Mouse (Mus musculus) kidney, embryonic 15.5 days (tissue): ENCODE results near the gene Atp2a3. TPM values are rescaled to one million over a fixed set of nuclear protein-coding genes. Genes with fewer than 3 reads are reported as not detected.
A peak's percentile ranks its signal among the peaks of the same experiment; 100 is the strongest.

Experiments used
- ATAC-seq: fragments of 200-750 bp; cut with Nextera tagmentation; replicated peaks from 2 replicates; pipeline ENCODE4 v1.8.0; 2017; ENCODE audit warnings: moderate TSS enrichment; ENCODE audit not compliant: low FRiP score
- H3K27ac ChIP-seq: fragments of 300-500 bp; sonication (generic); 2 replicates; pipeline ENCODE4 v1.5.1; 2015; ENCODE audit warnings: mild to moderate bottlenecking, inconsistent platforms
- H3K27me3 ChIP-seq: fragments of 300-500 bp; sonication (generic); 2 replicates; pipeline ENCODE4 v1.6.1; 2015; ENCODE audit warnings: inconsistent platforms
- H3K36me3 ChIP-seq: fragments of 300-500 bp; sonication (generic); 2 replicates; pipeline ENCODE4 v1.6.1; 2015; ENCODE audit warnings: inconsistent platforms
- H3K4me1 ChIP-seq: fragments of 300-500 bp; sonication (generic); 2 replicates; pipeline ENCODE4 v1.6.1; 2015; ENCODE audit warnings: inconsistent platforms
- H3K4me2 ChIP-seq: fragments of 300-500 bp; sonication (generic); 2 replicates; pipeline ENCODE4 v1.6.1; 2015; ENCODE audit warnings: moderate library complexity, mild to moderate bottlenecking, inconsistent platforms
- H3K4me3 ChIP-seq: fragments of 300-500 bp; sonication (generic); replicated peaks from 2 replicates; pipeline ENCODE4 v1.5.1; 2015; ENCODE audit warnings: mild to moderate bottlenecking, inconsistent platforms
- H3K9ac ChIP-seq: fragments of 300-500 bp; sonication (generic); 2 replicates; pipeline ENCODE4 v1.6.1; 2015; ENCODE audit warnings: mild to moderate bottlenecking, inconsistent platforms
- H3K9me3 ChIP-seq: fragments of 300-500 bp; sonication (generic); replicated peaks from 2 replicates; pipeline ENCODE4 v1.6.1; 2016; ENCODE audit warnings: inconsistent platforms
- WGBS: fragments of 180-500 bp; shearing (Covaris S2); methylation state at CpG from one replicate; pipeline ENCODE4 v1.1.7; 2015; ENCODE audit warnings: mixed read lengths; 5-methylcytosine and 5-hydroxymethylcytosine counted together
- microRNA-seq: library from miRNA; unstranded; fragments of <30 nt; microRNA quantifications from one replicate; pipeline ENCODE4, GENCODE M21; 2016
- polyA plus RNA-seq: library from polyadenylated mRNA; unstranded; fragments of >200 nt; fragmentation: Nextera tagmentation; extraction: Ambion mirVana; gene quantifications from 2 replicates; pipeline ENCODE4 v1.2.1, GENCODE M21; 2015

Gene Atp2a3
- polyA plus RNA-seq, 1 experiment from 2014 or later: 4.2 TPM

GRCm38 (mm10) chr11:73024236-73024904, 63.4 kb downstream of the Atp2a3 start:
- no peak overlapping the region for H3K9ac ChIP-seq
- no peak overlapping the region for H3K4me3 ChIP-seq
- peaks cover 28% of the 10 kb centered on the region for H3K4me1 ChIP-seq
- ATAC-seq: no peak; the same call in 1 of the 2 replicates
- no peaks in the 10 kb centered on the region for H3K9me3 ChIP-seq
- 43% methylated on average over 7 of the region's 7 CpGs for WGBS
- H3K27me3 ChIP-seq: peaks cover 24% of the 10 kb centered on the region
- H3K36me3 ChIP-seq: no peaks in the 10 kb centered on the region
- H3K4me2 ChIP-seq: peak overlapping the region; percentile 8; the same call in 1 of the 2 replicates
- H3K27ac ChIP-seq: peak overlapping the region; percentile 55

- 50% methylated on average over 8 of the region's 8 CpGs for WGBS
These were observed 66.0 kb downstream of the Atp2a3 start for GRCm38 (mm10) chr11:73026961-73027360.

GRCm38 (mm10) chr11:73030821-73031498, 70.0 kb downstream of the Atp2a3 start:
- ATAC-seq: peak; percentile 94
- no peaks in the 10 kb centered on the region for H3K36me3 ChIP-seq
- H3K27me3 ChIP-seq: no peaks in the 10 kb centered on the region
- no peak overlapping the region for H3K27ac ChIP-seq
- 25% methylated on average over 20 of the region's 20 CpGs for whole genome bisulfite sequencing
- no peaks in the 10 kb centered on the region for H3K9me3 ChIP-seq
- H3K4me2 ChIP-seq: peak overlapping the region; percentile 76
- H3K4me1 ChIP-seq: peaks cover 9% of the 10 kb centered on the region; the same call in 1 of the 2 replicates
- peak overlapping the region; percentile 36 for H3K4me3 ChIP-seq
- peak overlapping the region; percentile 41 for H3K9ac ChIP-seq

More at GRCm38 (mm10) chr11:73026961-73027360, 66.0 kb downstream of the Atp2a3 start:
- no peak for ATAC-seq
- Histone ChIP-seq H3K4me2 (no peak overlapping the region), H3K27me3 (no peaks in the 10 kb centered on the region), H3K9me3 (no peaks in the 10 kb centered on the region), H3K27ac (no peak overlapping the region), H3K9ac (no peak overlapping the region), H3K4me1 (peaks cover 29% of the 10 kb centered on the region), H3K36me3 (no peaks in the 10 kb centered on the region), H3K4me3 (no peak overlapping the region)

GRCm38 (mm10) chr11:73031536-73031935, 70.6 kb downstream of the Atp2a3 start:
- Histone ChIP-seq H3K9ac (0 out of 2 replicates have a peak overlapping the region, but pooled peaks have one; percentile 41), H3K27ac (no peak overlapping the region), H3K27me3 (no peaks in the 10 kb centered on the region), H3K4me1 (peaks cover 9% of the 10 kb centered on the region; the same call in 1 of the 2 replicates), H3K36me3 (no peaks in the 10 kb centered on the region), H3K4me2 (peak overlapping the region; percentile 76; the same call in 1 of the 2 replicates), H3K9me3 (no peaks in the 10 kb centered on the region), H3K4me3 (no peak overlapping the region; the same call in 1 of the 2 replicates)
- ATAC-seq: no peak
- 52% methylated on average over 5 of the region's 5 CpGs for WGBS

GRCm38 (mm10) chr11:73036077-73036476, 75.1 kb downstream of the Atp2a3 start:
- 79% methylated on average over 7 of the region's 7 CpGs for WGBS

GRCm38 (mm10) chr11:73036889-73037288, 75.9 kb downstream of the Atp2a3 start:
- Histone ChIP-seq H3K27ac (no peak overlapping the region), H3K36me3 (0 out of 2 replicates have a peak, but pooled peaks cover 4% of the 10 kb centered on the region), H3K4me1 (0 out of 2 replicates have a peak, but pooled peaks cover 3% of the 10 kb centered on the region), H3K9ac (no peak overlapping the region), H3K27me3 (no peaks in the 10 kb centered on the region), H3K4me2 (no peak overlapping the region), H3K9me3 (no peaks in the 10 kb centered on the region), H3K4me3 (no peak overlapping the region)
- no peak for ATAC-seq
- WGBS: 54% methylated on average over 6 of the region's 6 CpGs

More at GRCm38 (mm10) chr11:73036077-73036476, 75.1 kb downstream of the Atp2a3 start:
- H3K27me3 ChIP-seq: no peaks in the 10 kb centered on the region
- H3K4me2 ChIP-seq: no peak overlapping the region
- H3K9me3 ChIP-seq: no peaks in the 10 kb centered on the region
- ATAC-seq: no peak
- no peak overlapping the region for H3K27ac ChIP-seq
- H3K9ac ChIP-seq: no peak overlapping the region
- 0 out of 2 replicates have a peak, but pooled peaks cover 4% of the 10 kb centered on the region for H3K36me3 ChIP-seq
- H3K4me3 ChIP-seq: no peak overlapping the region
- peaks cover 8% of the 10 kb centered on the region; the same call in 1 of the 2 replicates for H3K4me1 ChIP-seq

- WGBS: 76% methylated on average over 3 of the region's 3 CpGs
- no peak overlapping the region for H3K27ac ChIP-seq
- H3K4me3 ChIP-seq: no peak overlapping the region
- ATAC-seq: peak; percentile 41; the same call in 1 of the 2 replicates
- H3K36me3 ChIP-seq: 0 out of 2 replicates have a peak, but pooled peaks cover 4% of the 10 kb centered on the region
- no peak overlapping the region for H3K9ac ChIP-seq
- H3K27me3 ChIP-seq: no peaks in the 10 kb centered on the region
- H3K9me3 ChIP-seq: no peaks in the 10 kb centered on the region
- H3K4me2 ChIP-seq: no peak overlapping the region
- 0 out of 2 replicates have a peak, but pooled peaks cover 3% of the 10 kb centered on the region for H3K4me1 ChIP-seq
These were observed 76.7 kb downstream of the Atp2a3 start for GRCm38 (mm10) chr11:73037691-73038090.

GRCm38 (mm10) chr11:73039102-73039799, 78.3 kb downstream of the Atp2a3 start:
- H3K4me1 ChIP-seq: peaks cover 9% of the 10 kb centered on the region
- H3K36me3 ChIP-seq: 0 out of 2 replicates have a peak, but pooled peaks cover 4% of the 10 kb centered on the region
- no peak overlapping the region for H3K4me3 ChIP-seq
- no peak overlapping the region for H3K4me2 ChIP-seq
- H3K27me3 ChIP-seq: no peaks in the 10 kb centered on the region
- WGBS: 61% methylated on average over 9 of the region's 9 CpGs
- no peaks in the 10 kb centered on the region for H3K9me3 ChIP-seq
- H3K27ac ChIP-seq: no peak overlapping the region
- no peak for ATAC-seq
- H3K9ac ChIP-seq: no peak overlapping the region

Small RNA genes lying within 50 kb of the gene (microRNA-seq; reads per million reads assigned to microRNA genes)
- gene Gm44467: not detected

Other genes starting within 250 kb of the Atp2a3 start
- 5.2 and 6.4 TPM in 2 replicates for gene Cyb5d2, start 165.0 kb upstream of the Atp2a3 start, polyA plus RNA-seq
- gene Zzef1, start 164.9 kb upstream of the Atp2a3 start, polyA plus RNA-seq: 7.9 and 8.9 TPM in 2 replicates
- gene P2rx1, start 37.9 kb downstream of the Atp2a3 start, polyA plus RNA-seq: 1.6 and 1.7 TPM in 2 replicates
- 6.7 and 9.2 TPM in 2 replicates for gene Camkk1, start 57.8 kb downstream of the Atp2a3 start, polyA plus RNA-seq
- gene Ncbp3, start 86.6 kb downstream of the Atp2a3 start, polyA plus RNA-seq: 12.1 and 12.9 TPM in 2 replicates
- 0.37 and 0.42 TPM in 2 replicates for gene Itgae, start 129.4 kb downstream of the Atp2a3 start, polyA plus RNA-seq
- 17.5 and 18.9 TPM in 2 replicates for gene Haspin, start 177.1 kb downstream of the Atp2a3 start, polyA plus RNA-seq
- 0.47 and 0.50 TPM in 2 replicates for gene P2rx5, start 199.3 kb downstream of the Atp2a3 start, polyA plus RNA-seq
- 121 and 131 TPM in 2 replicates for gene Emc6, start 215.9 kb downstream of the Atp2a3 start, polyA plus RNA-seq
- gene Tax1bp3, start 215.9 kb downstream of the Atp2a3 start, polyA plus RNA-seq: 202 and 204 TPM in 2 replicates
- gene Ctns, start 237.9 kb downstream of the Atp2a3 start, polyA plus RNA-seq: 17.7 and 18.2 TPM in 2 replicates
- gene Shpk, start 238.3 kb downstream of the Atp2a3 start, polyA plus RNA-seq: 1.5 and 1.7 TPM in 2 replicates